Mouse (Mus musculus) bone marrow, adult 2 months (tissue): ENCODE measurements around the gene Slc5a3.

Source experiments
- CTCF ChIP-seq: fragments of 200-500 bp; IDR thresholded peaks from 2 replicates; pipeline ENCODE4 v1.5.1; 2011; ENCODE audit warnings: low read length, control low read depth; ENCODE audit not compliant: control insufficient read depth, insufficient read depth
- POLR2A ChIP-seq: fragments of 200-500 bp; IDR thresholded peaks from 2 replicates; pipeline ENCODE4 v1.6.1; 2011; ENCODE audit warnings: low read depth, mild to moderate bottlenecking, control low read depth, low read length, borderline replicate concordance; ENCODE audit not compliant: control insufficient read depth

- TF ChIP-seq CTCF, result no peak
- no peak for TF ChIP-seq POLR2A
These were observed 810 bp downstream of the Slc5a3 start for GRCm38 (mm10) chr16:92058644-92059620.
